Mouse (Mus musculus) neural tube, embryonic 13.5 days (tissue): ENCODE measurements around the gene Lmo2. TPM values are rescaled to one million over a fixed set of nuclear protein-coding genes. Genes with fewer than 3 reads are reported as not detected.
A peak's percentile ranks its signal among the peaks of the same experiment; 100 is the strongest.
"Not testable (repeated sequence)": the region's sequence is repeated elsewhere in the genome, so short reads cannot be mapped to it uniquely, and the experiment has no call there.

ENCODE experiments used
- ATAC-seq: fragments of 200-750 bp; cut with Nextera tagmentation; 2 replicates; pipeline ENCODE4 v1.8.0; 2017; ENCODE audit warnings: low read depth, mild to moderate bottlenecking, moderate TSS enrichment, moderate library complexity
- H3K27ac ChIP-seq: fragments of 300-500 bp; sonication (generic); replicated peaks from 2 replicates; pipeline ENCODE4 v1.5.1; 2015; ENCODE audit warnings: moderate library complexity, mild to moderate bottlenecking, inconsistent platforms
- H3K27me3 ChIP-seq: fragments of 300-500 bp; sonication (generic); 2 replicates; pipeline ENCODE4 v1.6.1; 2015; ENCODE audit warnings: mild to moderate bottlenecking, inconsistent platforms
- H3K36me3 ChIP-seq: fragments of 300-500 bp; sonication (generic); 2 replicates; pipeline ENCODE4 v1.6.1; 2015; ENCODE audit warnings: mild to moderate bottlenecking, inconsistent platforms
- H3K4me1 ChIP-seq: fragments of 300-500 bp; sonication (generic); replicated peaks from 2 replicates; pipeline ENCODE4 v1.6.1; 2015; ENCODE audit warnings: inconsistent platforms
- H3K4me2 ChIP-seq: fragments of 300-500 bp; sonication (generic); 2 replicates; pipeline ENCODE4 v1.6.1; 2015; ENCODE audit warnings: inconsistent platforms, mild to moderate bottlenecking, moderate library complexity
- H3K4me3 ChIP-seq: fragments of 300-500 bp; sonication (generic); 2 replicates; pipeline ENCODE4 v1.5.1; 2015; ENCODE audit warnings: mild to moderate bottlenecking, inconsistent platforms
- H3K9ac ChIP-seq: fragments of 300-500 bp; sonication (generic); 2 replicates; pipeline ENCODE4 v1.6.1; 2015; ENCODE audit warnings: moderate library complexity, mild to moderate bottlenecking, inconsistent platforms
- H3K9me3 ChIP-seq: fragments of 300-500 bp; sonication (generic); 2 replicates; pipeline ENCODE4 v1.6.1; 2016; ENCODE audit warnings: inconsistent platforms
- WGBS: fragments of 180-500 bp; shearing (Covaris S2); methylation state at CpG from one replicate; pipeline ENCODE4 v1.1.7; 2015; 5-methylcytosine and 5-hydroxymethylcytosine counted together
- polyA plus RNA-seq: library from polyadenylated mRNA; unstranded; fragments of >200 nt; fragmentation: Nextera tagmentation; extraction: Ambion mirVana; gene quantifications from 2 replicates; pipeline ENCODE4 v1.2.1, GENCODE M21; 2015

Gene Lmo2
- polyA plus RNA-seq, 1 experiment from 2014 or later = 59.2 TPM

GRCm38 (mm10) chr2:103991303-103991702 lies 33.5 kb downstream of the Lmo2 start:
- Histone ChIP-seq H3K9ac (no peak overlapping the region), H3K4me2 (no peak overlapping the region), H3K27ac (no peak overlapping the region), H3K9me3 (no peaks in the 10 kb centered on the region), H3K4me1 (peaks cover 12% of the 10 kb centered on the region), H3K36me3 (no peaks in the 10 kb centered on the region), H3K27me3 (no peaks in the 10 kb centered on the region), H3K4me3 (no peak overlapping the region)
- no peak for ATAC-seq

GRCm38 (mm10) chr2:103992162-103992561 lies 34.4 kb downstream of the Lmo2 start:
- H3K4me3 ChIP-seq = no peak overlapping the region
- WGBS = 53% methylated on average over 9 of the region's 9 CpGs
- ATAC-seq = peak; percentile 71; the same call in 1 of the 2 replicates

GRCm38 (mm10) chr2:103992618-103993332 lies 35.0 kb downstream of the Lmo2 start:
- ATAC-seq = peak; percentile 54
- H3K9ac ChIP-seq = peak overlapping the region; percentile 35; the same call in 1 of the 2 replicates
- no peak overlapping the region for H3K4me3 ChIP-seq
- no peaks in the 10 kb centered on the region for H3K27me3 ChIP-seq
- no peaks in the 10 kb centered on the region for H3K36me3 ChIP-seq
- H3K4me1 ChIP-seq = peaks cover 12% of the 10 kb centered on the region
- H3K4me2 ChIP-seq = peak overlapping the region; percentile 33
- H3K9me3 ChIP-seq = no peaks in the 10 kb centered on the region
- H3K27ac ChIP-seq = peak overlapping the region; percentile 77
- WGBS = 16% methylated on average over 17 of the region's 17 CpGs

More at GRCm38 (mm10) chr2:103992162-103992561, 34.4 kb downstream of the Lmo2 start:
- H3K27ac ChIP-seq = peak overlapping the region; percentile 77
- H3K9me3 ChIP-seq = no peaks in the 10 kb centered on the region
- H3K4me1 ChIP-seq = peaks cover 12% of the 10 kb centered on the region
- H3K27me3 ChIP-seq = no peaks in the 10 kb centered on the region
- no peaks in the 10 kb centered on the region for H3K36me3 ChIP-seq
- peak overlapping the region; percentile 33 for H3K4me2 ChIP-seq
- H3K9ac ChIP-seq = peak overlapping the region; percentile 35; the same call in 1 of the 2 replicates

GRCm38 (mm10) chr2:104001076-104001475 lies 43.3 kb downstream of the Lmo2 start:
- Histone ChIP-seq H3K4me3 (no peak overlapping the region), H3K27me3 (peaks cover 6% of the 10 kb centered on the region; the same call in 1 of the 2 replicates), H3K9me3 (no peaks in the 10 kb centered on the region), H3K9ac (no peak overlapping the region), H3K36me3 (no peaks in the 10 kb centered on the region), H3K4me2 (no peak overlapping the region), H3K4me1 (no peaks in the 10 kb centered on the region), H3K27ac (no peak overlapping the region)
- 15% methylated on average over 2 of the region's 2 CpGs for WGBS
- no peak for ATAC-seq

GRCm38 (mm10) chr2:104001861-104002260 lies 44.1 kb downstream of the Lmo2 start:
- H3K9me3 ChIP-seq = no peaks in the 10 kb centered on the region
- no peaks in the 10 kb centered on the region for H3K4me1 ChIP-seq
- no peaks in the 10 kb centered on the region for H3K36me3 ChIP-seq
- no peak overlapping the region for H3K9ac ChIP-seq
- ATAC-seq = no peak
- no peak overlapping the region for H3K27ac ChIP-seq
- H3K4me2 ChIP-seq = no peak overlapping the region
- H3K27me3 ChIP-seq = peaks cover 6% of the 10 kb centered on the region; the same call in 1 of the 2 replicates
- no peak overlapping the region for H3K4me3 ChIP-seq
- WGBS = 86% methylated on average over 4 of the region's 4 CpGs

- Histone ChIP-seq H3K27ac (no peak overlapping the region), H3K4me2 (no peak overlapping the region), H3K4me1 (no peaks in the 10 kb centered on the region), H3K4me3 (no peak overlapping the region), H3K27me3 (peaks cover 6% of the 10 kb centered on the region; the same call in 1 of the 2 replicates), H3K36me3 (no peaks in the 10 kb centered on the region), H3K9me3 (no peaks in the 10 kb centered on the region), H3K9ac (no peak overlapping the region)
- peak; percentile 71; the same call in 1 of the 2 replicates for ATAC-seq
- WGBS = 34% methylated on average over 16 of the region's 16 CpGs
These were observed 45.1 kb downstream of the Lmo2 start for GRCm38 (mm10) chr2:104002711-104003413.

GRCm38 (mm10) chr2:104007793-104008519 lies 50.2 kb downstream of the Lmo2 start:
- Histone ChIP-seq H3K27ac (no peak overlapping the region), H3K4me1 (no peaks in the 10 kb centered on the region), H3K4me3 (no peak overlapping the region), H3K27me3 (peaks cover 6% of the 10 kb centered on the region; the same call in 1 of the 2 replicates), H3K4me2 (no peak overlapping the region), H3K9ac (no peak overlapping the region), H3K9me3 (no peaks in the 10 kb centered on the region), H3K36me3 (no peaks in the 10 kb centered on the region)
- ATAC-seq = no peak
- WGBS = 76% methylated on average over 7 of the region's 7 CpGs

- not testable (repeated sequence) for H3K4me2 ChIP-seq, H3K9me3 ChIP-seq, H3K4me1 ChIP-seq, H3K27me3 ChIP-seq, H3K27ac ChIP-seq, H3K9ac ChIP-seq, H3K4me3 ChIP-seq, ATAC-seq, H3K36me3 ChIP-seq
- 100% methylated on average over 3 of the region's 3 CpGs for WGBS
These were observed 51.1 kb downstream of the Lmo2 start for GRCm38 (mm10) chr2:104008853-104009252.

GRCm38 (mm10) chr2:104023096-104023495 lies 65.3 kb downstream of the Lmo2 start:
- no peak for ATAC-seq
- 86% methylated on average over 7 of the region's 7 CpGs for WGBS

GRCm38 (mm10) chr2:104024656-104025055 lies 66.9 kb downstream of the Lmo2 start:
- Histone ChIP-seq H3K9ac (no peak overlapping the region), H3K36me3 (no peaks in the 10 kb centered on the region), H3K27ac (no peak overlapping the region), H3K4me1 (peaks cover 18% of the 10 kb centered on the region), H3K4me3 (no peak overlapping the region), H3K4me2 (no peak overlapping the region), H3K9me3 (no peaks in the 10 kb centered on the region), H3K27me3 (no peaks in the 10 kb centered on the region)
- no peak for ATAC-seq
- 92% methylated on average over 4 of the region's 4 CpGs for WGBS

More at GRCm38 (mm10) chr2:104023096-104023495, 65.3 kb downstream of the Lmo2 start:
- H3K4me2 ChIP-seq = no peak overlapping the region
- no peaks in the 10 kb centered on the region for H3K9me3 ChIP-seq
- no peak overlapping the region for H3K4me3 ChIP-seq
- no peaks in the 10 kb centered on the region for H3K27me3 ChIP-seq
- no peaks in the 10 kb centered on the region for H3K36me3 ChIP-seq
- H3K27ac ChIP-seq = no peak overlapping the region
- peaks cover 4% of the 10 kb centered on the region; the same call in 1 of the 2 replicates for H3K4me1 ChIP-seq
- no peak overlapping the region for H3K9ac ChIP-seq

GRCm38 (mm10) chr2:104027458-104028138 lies 69.8 kb downstream of the Lmo2 start, which contains the start of gene Fbxo3:
Gene Fbxo3, plus strand, starts transcription at chr2:104027721.
- H3K27me3 ChIP-seq = no peaks in the 10 kb centered on the region
- peaks cover 9% of the 10 kb centered on the region; the same call in 1 of the 2 replicates for H3K36me3 ChIP-seq
- no peaks in the 10 kb centered on the region for H3K9me3 ChIP-seq
- under 1% methylated on average over 44 of the region's 44 CpGs for WGBS
- peaks cover 29% of the 10 kb centered on the region for H3K4me1 ChIP-seq
- H3K4me2 ChIP-seq = peak within 1 kb of the TSS; percentile 65
- H3K9ac ChIP-seq = peak within 1 kb of the TSS; percentile 95
- H3K4me3 ChIP-seq = peak within 1 kb of the TSS; percentile 93
- peak within 1 kb of the TSS; percentile 68 for H3K27ac ChIP-seq
- ATAC-seq = peak; percentile 97
